ENCODE assay signal across 17 mouse cellular contexts in the genomic region with DNA sequence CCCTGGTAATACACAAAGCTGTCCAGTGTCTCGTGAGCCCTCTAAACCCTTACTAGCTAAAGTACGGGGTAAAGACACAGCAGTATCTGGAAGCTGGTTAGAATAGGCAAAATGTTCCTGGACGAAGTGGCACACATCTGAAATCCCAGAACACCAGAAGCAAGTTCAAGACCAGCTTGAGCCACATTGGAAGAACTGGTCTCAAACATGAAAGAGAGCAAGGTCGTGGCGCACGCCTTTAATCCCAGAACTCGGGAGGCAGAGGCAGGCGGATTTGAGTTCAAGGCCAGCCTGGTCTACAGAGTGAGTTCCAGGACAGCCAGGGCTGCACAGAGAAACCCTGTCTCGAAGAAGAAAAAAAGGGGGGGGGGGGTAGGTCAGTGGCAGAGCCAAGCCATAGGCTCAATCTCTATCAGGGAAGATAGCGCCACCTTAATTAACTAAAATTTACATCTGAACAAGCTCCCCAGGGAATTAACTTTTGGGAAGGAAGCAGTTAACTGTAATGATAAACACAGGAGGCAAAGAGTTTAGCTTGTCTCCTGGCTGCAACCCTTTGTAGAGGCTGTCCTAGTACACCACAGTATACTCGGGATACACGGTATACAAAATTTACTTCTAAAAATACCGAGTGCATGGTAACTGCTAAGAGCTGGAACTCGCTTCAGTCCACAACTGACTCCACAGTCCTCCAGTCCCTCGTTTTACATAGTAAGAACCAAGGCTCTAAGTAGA. TPM values are rescaled to one million over a fixed set of nuclear protein-coding genes. Genes with fewer than 3 reads are reported as not detected.
DNase-seq lines count a peak whose midpoint lies in the region; ATAC-seq and TF ChIP-seq lines count a peak whose summit lies in the region.
"Had no signal": no experiment of that assay in that cellular context is flagged by ENCODE, and none has a peak within 500 bp of the region (broad histone marks: within the 10 kb centered on the region; RNA-seq: fewer than 3 reads in every experiment).

No protein-coding gene starts in this region.

- no peak for ATAC-seq in kidney, embryonic 16.5 days (ENCODE audit: low FRiP score, low TSS enrichment)
- ATAC-seq in embryonic facial prominence, embryonic 12.5 days (ENCODE audit: insufficient number of reproducible peaks, insufficient read depth, low FRiP score, low TSS enrichment) = no peak
- ATAC-seq in limb, embryonic 14.5 days (ENCODE audit: low FRiP score, low read depth) = no peak
- no peak for ATAC-seq in forebrain, postnatal 0 days
- ATAC-seq: inflammation-experienced regulatory T-cells, adult 6 months; Patski had no signal

- peak overlapping the region; percentile 47; the same call in 1 of the 2 replicates for H3K9ac ChIP-seq in kidney, embryonic 16.5 days (replicated peaks; ENCODE audit: low read length)
- H3K9ac ChIP-seq in ES-Bruce4 (ENCODE audit: low read depth, poor library complexity, severe bottlenecking) = 0 out of 2 replicates have a peak overlapping the region, but pooled peaks have one; percentile 58
- no peak overlapping the region for H3K9ac ChIP-seq in embryonic facial prominence, embryonic 12.5 days
- H3K9ac ChIP-seq in limb, embryonic 14.5 days (ENCODE audit: low read depth, low read length, severe bottlenecking) = no peak overlapping the region
- no peak overlapping the region for H3K9ac ChIP-seq in forebrain, postnatal 0 days
- H3K9ac ChIP-seq: neural tube, embryonic 15.5 days had no signal

- H3K36me3 ChIP-seq in kidney, embryonic 16.5 days (ENCODE audit: insufficient read depth, low read length) = peaks cover 21% of the 10 kb centered on the region
- H3K36me3 ChIP-seq in ES-Bruce4 (ENCODE audit: control insufficient read depth, insufficient read depth, low read length, poor library complexity, severe bottlenecking) = peaks cover 32% of the 10 kb centered on the region
- peaks cover 20% of the 10 kb centered on the region for H3K36me3 ChIP-seq in embryonic facial prominence, embryonic 12.5 days
- H3K36me3 ChIP-seq in limb, embryonic 14.5 days (ENCODE audit: control insufficient read depth, insufficient read depth, low read length) = peaks cover 41% of the 10 kb centered on the region
- H3K36me3 ChIP-seq in forebrain, postnatal 0 days (ENCODE audit: insufficient read depth) = no peaks in the 10 kb centered on the region
- H3K36me3 ChIP-seq: neural tube, embryonic 15.5 days had no signal

- H3K4me3 ChIP-seq in kidney, embryonic 16.5 days (ENCODE audit: low read length) = no peak overlapping the region
- peak overlapping the region; percentile 9 for H3K4me3 ChIP-seq in ES-Bruce4 (ENCODE audit: low read depth, low read length)
- H3K4me3 ChIP-seq in embryonic facial prominence, embryonic 12.5 days = no peak overlapping the region
- H3K4me3 ChIP-seq in limb, embryonic 14.5 days (replicated peaks; ENCODE audit: low read length) = no peak overlapping the region
- H3K4me3 ChIP-seq in forebrain, postnatal 0 days (ENCODE audit: low read depth, low read length) = no peak overlapping the region
- H3K4me3 ChIP-seq: neural tube, embryonic 15.5 days had no signal

- no peaks in the 10 kb centered on the region for H3K27me3 ChIP-seq in kidney, embryonic 16.5 days (ENCODE audit: insufficient read depth, low read length)
- no peaks in the 10 kb centered on the region for H3K27me3 ChIP-seq in ES-Bruce4 (ENCODE audit: control insufficient read depth, insufficient read depth, low read length, poor library complexity, severe bottlenecking)
- H3K27me3 ChIP-seq in embryonic facial prominence, embryonic 12.5 days = no peaks in the 10 kb centered on the region
- H3K27me3 ChIP-seq in limb, embryonic 14.5 days (ENCODE audit: control insufficient read depth, insufficient read depth, low read length) = no peaks in the 10 kb centered on the region
- no peaks in the 10 kb centered on the region for H3K27me3 ChIP-seq in forebrain, postnatal 0 days (ENCODE audit: insufficient read depth, low read length)
- H3K27me3 ChIP-seq: neural tube, embryonic 15.5 days; Patski had no signal

- no peak for TF ChIP-seq POLR2A in ES-Bruce4 (IDR thresholded peaks at IDR 0.05; ENCODE audit: insufficient read depth, low read length)
- TF ChIP-seq POLR2A in limb, embryonic 14.5 days (IDR thresholded peaks at IDR 0.05; ENCODE audit: borderline replicate concordance, extremely low read depth, insufficient read depth, insufficient read length) = no peak

- no peak for TF ChIP-seq EP300 in ES-Bruce4 (IDR thresholded peaks at IDR 0.05; ENCODE audit: insufficient read depth, low read depth, low read length)

- H3K27ac ChIP-seq in kidney, embryonic 16.5 days (ENCODE audit: low read length) = peak overlapping the region; percentile 64
- peak overlapping the region; percentile 40 for H3K27ac ChIP-seq in ES-Bruce4 (ENCODE audit: insufficient read depth, low read length)
- 0 out of 2 replicates have a peak overlapping the region, but pooled peaks have one; percentile 4 for H3K27ac ChIP-seq in embryonic facial prominence, embryonic 12.5 days
- 0 out of 2 replicates have a peak overlapping the region, but pooled peaks have one; percentile 26 for H3K27ac ChIP-seq in limb, embryonic 14.5 days (replicated peaks; ENCODE audit: low read depth, low read length)
- H3K27ac ChIP-seq in forebrain, postnatal 0 days (ENCODE audit: low read depth, low read length) = no peak overlapping the region
- H3K27ac ChIP-seq: neural tube, embryonic 15.5 days had no signal

- H3K4me1 ChIP-seq in kidney, embryonic 16.5 days (ENCODE audit: insufficient read depth, low read length) = peaks cover 58% of the 10 kb centered on the region
- H3K4me1 ChIP-seq in ES-Bruce4 (ENCODE audit: control insufficient read depth, insufficient read depth, low read length) = peaks cover 18% of the 10 kb centered on the region
- H3K4me1 ChIP-seq in embryonic facial prominence, embryonic 12.5 days = peaks cover 37% of the 10 kb centered on the region
- H3K4me1 ChIP-seq in limb, embryonic 14.5 days (ENCODE audit: control insufficient read depth, insufficient read depth, low read length) = peaks cover 46% of the 10 kb centered on the region
- no peaks in the 10 kb centered on the region for H3K4me1 ChIP-seq in forebrain, postnatal 0 days (ENCODE audit: insufficient read depth)

- 50% methylated on average over 15 of the region's 15 CpGs for WGBS in kidney, embryonic 16.5 days
- WGBS in embryonic facial prominence, embryonic 12.5 days = 43% methylated on average over 15 of the region's 15 CpGs
- WGBS in limb, embryonic 14.5 days = 48% methylated on average over 15 of the region's 15 CpGs
- 47% methylated on average over 15 of the region's 15 CpGs for WGBS in forebrain, postnatal 0 days

- no peak for DNase-seq in kidney, adult 9 months
- no peak for DNase-seq in limb, embryonic 14.5 days (ENCODE audit: low spot score)
- no peak for DNase-seq in forebrain, postnatal 0 days
- DNase-seq in thymus, postnatal 36 days = no peak
- no peak for DNase-seq in layer of hippocampus, adult 9-10 months (ENCODE audit: low spot score)
- DNase-seq: adrenal gland, postnatal 10 days; cerebellum, postnatal 36 days; heart, postnatal 10 days; right cerebral cortex, adult 18-20 months had no signal

- no peak for TF ChIP-seq CTCF in ES-Bruce4 (IDR thresholded peaks at IDR 0.05; ENCODE audit: low read depth, low read length)
- no peak for TF ChIP-seq CTCF in forebrain, postnatal 0 days (IDR thresholded peaks at IDR 0.05; ENCODE audit: low read depth)

- no peak overlapping the region for H3K4me2 ChIP-seq in kidney, embryonic 16.5 days (replicated peaks; ENCODE audit: low read depth, low read length)
- H3K4me2 ChIP-seq in embryonic facial prominence, embryonic 12.5 days (replicated peaks) = peak overlapping the region; percentile 13; the same call in 1 of the 2 replicates
- H3K4me2 ChIP-seq in limb, embryonic 14.5 days (replicated peaks; ENCODE audit: low read depth, low read length, severe bottlenecking) = 0 out of 2 replicates have a peak overlapping the region, but pooled peaks have one; percentile 7
- no peak overlapping the region for H3K4me2 ChIP-seq in forebrain, postnatal 0 days (ENCODE audit: low read depth)
- H3K4me2 ChIP-seq: neural tube, embryonic 15.5 days had no signal

- no peaks in the 10 kb centered on the region for H3K9me3 ChIP-seq in kidney, embryonic 16.5 days (ENCODE audit: low read length)
- H3K9me3 ChIP-seq in ES-Bruce4 (replicated peaks; ENCODE audit: control insufficient read depth, insufficient read depth, low read length, poor library complexity, severe bottlenecking) = no peaks in the 10 kb centered on the region
- no peaks in the 10 kb centered on the region for H3K9me3 ChIP-seq in embryonic facial prominence, embryonic 12.5 days
- no peaks in the 10 kb centered on the region for H3K9me3 ChIP-seq in limb, embryonic 14.5 days (ENCODE audit: control insufficient read depth, low read length)
- H3K9me3 ChIP-seq in forebrain, postnatal 0 days (ENCODE audit: low read length) = no peaks in the 10 kb centered on the region
- H3K9me3 ChIP-seq: neural tube, embryonic 15.5 days had no signal

RNA-seq across cellular contexts. Expression of gene Sdc4, which starts 13.6 kb away (rescaled TPM):
- polyA plus RNA-seq in kidney, embryonic 16.5 days (2015; fragmentation: Nextera tagmentation; extraction: Ambion mirVana) = 204 and 209 TPM in 2 replicates
- polyA plus RNA-seq in ES-Bruce4 (2011; ENCODE audit: insufficient read depth, insufficient read length, low read depth, missing spikeins) = 212 and 213 TPM in 2 replicates
- 42.6 and 44.4 TPM in 2 replicates for polyA plus RNA-seq in embryonic facial prominence, embryonic 12.5 days (2016; fragmentation: Nextera tagmentation; extraction: Ambion mirVana)
- polyA plus RNA-seq in limb, embryonic 14.5 days (2012; rRNA removed) = 27.4 and 29.7 TPM in 2 replicates
- polyA plus RNA-seq in limb, embryonic 14.5 days (2014; fragmentation: Nextera tagmentation; extraction: Ambion mirVana) = 65.9 and 68.2 TPM in 2 replicates
- 11.8 and 14.0 TPM in 2 replicates for total RNA-seq in forebrain, postnatal 0 days (2014; rRNA removed)
- polyA plus RNA-seq in forebrain, postnatal 0 days (2015; fragmentation: Nextera tagmentation; extraction: Ambion mirVana) = 8.0 and 16.5 TPM in 2 replicates

RNA-seq across cellular contexts. Expression of gene Matn4, which starts 25.1 kb away (rescaled TPM):
- 0.75 and 2.0 TPM in 2 replicates for polyA plus RNA-seq in kidney, embryonic 16.5 days (2015; fragmentation: Nextera tagmentation; extraction: Ambion mirVana)
- polyA plus RNA-seq in ES-Bruce4 (2011; ENCODE audit: insufficient read depth, insufficient read length, low read depth, missing spikeins) = 0.93 and 1.7 TPM in 2 replicates
- 36.2 and 43.9 TPM in 2 replicates for polyA plus RNA-seq in embryonic facial prominence, embryonic 12.5 days (2016; fragmentation: Nextera tagmentation; extraction: Ambion mirVana)
- polyA plus RNA-seq in limb, embryonic 14.5 days (2012; rRNA removed) = 362 and 495 TPM in 2 replicates
- 30.2 and 39.9 TPM in 2 replicates for polyA plus RNA-seq in limb, embryonic 14.5 days (2014; fragmentation: Nextera tagmentation; extraction: Ambion mirVana)
- 6.2 and 6.3 TPM in 2 replicates for total RNA-seq in forebrain, postnatal 0 days (2014; rRNA removed)
- 3.3 and 7.1 TPM in 2 replicates for polyA plus RNA-seq in forebrain, postnatal 0 days (2015; fragmentation: Nextera tagmentation; extraction: Ambion mirVana)
- total RNA-seq: megakaryocyte, adult 5-6 weeks; monocyte, adult 5-6 weeks had no signal

RNA-seq across cellular contexts. Expression of gene Sys1, which starts 26.7 kb away (rescaled TPM):
- polyA plus RNA-seq in kidney, embryonic 16.5 days (2015; fragmentation: Nextera tagmentation; extraction: Ambion mirVana) = 65.9 and 67.0 TPM in 2 replicates
- 13.3 and 19.8 TPM in 2 replicates for polyA plus RNA-seq in ES-Bruce4 (2011; ENCODE audit: insufficient read depth, insufficient read length, low read depth, missing spikeins)
- polyA plus RNA-seq in embryonic facial prominence, embryonic 12.5 days (2016; fragmentation: Nextera tagmentation; extraction: Ambion mirVana) = 65.4 and 66.8 TPM in 2 replicates
- 48.4 and 68.8 TPM in 2 replicates for polyA plus RNA-seq in limb, embryonic 14.5 days (2012; rRNA removed)
- 73.1 TPM in 2 replicates for polyA plus RNA-seq in limb, embryonic 14.5 days (2014; fragmentation: Nextera tagmentation; extraction: Ambion mirVana)
- total RNA-seq in forebrain, postnatal 0 days (2014; rRNA removed) = 88.0 and 167 TPM in 2 replicates
- 105 and 110 TPM in 2 replicates for polyA plus RNA-seq in forebrain, postnatal 0 days (2015; fragmentation: Nextera tagmentation; extraction: Ambion mirVana)

RNA-seq across cellular contexts. Expression of gene Rbpjl, which starts 27.1 kb away (rescaled TPM):
- 0.06 and 0.29 TPM in 2 replicates for polyA plus RNA-seq in kidney, embryonic 16.5 days (2015; fragmentation: Nextera tagmentation; extraction: Ambion mirVana)
- polyA plus RNA-seq in ES-Bruce4 (2011; ENCODE audit: insufficient read depth, insufficient read length, low read depth, missing spikeins) = not detected in 2 replicates
- 0.46 and 0.53 TPM in 2 replicates for polyA plus RNA-seq in embryonic facial prominence, embryonic 12.5 days (2016; fragmentation: Nextera tagmentation; extraction: Ambion mirVana)
- 2.7 and 3.9 TPM in 2 replicates for polyA plus RNA-seq in limb, embryonic 14.5 days (2012; rRNA removed)
- 0.45 and 0.76 TPM in 2 replicates for polyA plus RNA-seq in limb, embryonic 14.5 days (2014; fragmentation: Nextera tagmentation; extraction: Ambion mirVana)
- total RNA-seq in forebrain, postnatal 0 days (2014; rRNA removed) = 0.46 TPM in 1 of 2 replicates, not detected in the other
- 0.17 and 0.33 TPM in 2 replicates for polyA plus RNA-seq in forebrain, postnatal 0 days (2015; fragmentation: Nextera tagmentation; extraction: Ambion mirVana)
- total RNA-seq: heart, postnatal 10 days; megakaryocyte, adult 5-6 weeks; monocyte, adult 5-6 weeks had no signal
- polyA plus RNA-seq: inflammation-experienced regulatory T-cells, adult 6 months had no signal

RNA-seq across cellular contexts. Expression of gene Gm20458, which starts 30.7 kb away (rescaled TPM):
- polyA plus RNA-seq in kidney, embryonic 16.5 days (2015; fragmentation: Nextera tagmentation; extraction: Ambion mirVana) = 8.1 and 14.0 TPM in 2 replicates
- 2.3 TPM in 1 of 2 replicates, not detected in the other for polyA plus RNA-seq in ES-Bruce4 (2011; ENCODE audit: insufficient read depth, insufficient read length, low read depth, missing spikeins)
- polyA plus RNA-seq in embryonic facial prominence, embryonic 12.5 days (2016; fragmentation: Nextera tagmentation; extraction: Ambion mirVana) = 6.1 and 6.5 TPM in 2 replicates
- polyA plus RNA-seq in limb, embryonic 14.5 days (2012; rRNA removed) = 9.0 and 10.4 TPM in 2 replicates
- 12.2 and 14.3 TPM in 2 replicates for polyA plus RNA-seq in limb, embryonic 14.5 days (2014; fragmentation: Nextera tagmentation; extraction: Ambion mirVana)
- 3.6 and 10.5 TPM in 2 replicates for total RNA-seq in forebrain, postnatal 0 days (2014; rRNA removed)
- polyA plus RNA-seq in forebrain, postnatal 0 days (2015; fragmentation: Nextera tagmentation; extraction: Ambion mirVana) = 10.0 and 10.7 TPM in 2 replicates
- total RNA-seq: megakaryocyte, adult 5-6 weeks; monocyte, adult 5-6 weeks had no signal

Comparison
In these comparisons a context has a peak if more than half of its experiments do, and no peak if none do; other contexts are left out.
1. H3K4me2 ChIP-seq: peak in embryonic facial prominence, embryonic 12.5 days (single experiment) and limb, embryonic 14.5 days (single experiment); none in kidney, embryonic 16.5 days (single experiment) and forebrain, postnatal 0 days (single experiment).
2. H3K9ac ChIP-seq: peak in kidney, embryonic 16.5 days (single experiment) and ES-Bruce4 (single experiment); none in embryonic facial prominence, embryonic 12.5 days (single experiment), limb, embryonic 14.5 days (single experiment) and forebrain, postnatal 0 days (single experiment).